Mouse (Mus musculus) embryonic facial prominence, embryonic 14.5 days (tissue): ENCODE data around the gene Krt9. TPM values are rescaled to one million over a fixed set of nuclear protein-coding genes. Genes with fewer than 3 reads are reported as not detected.

ENCODE experiments used
- ATAC-seq: fragments of 200-750 bp; cut with Nextera tagmentation; 2 replicates; pipeline ENCODE4 v1.8.0; 2017; ENCODE audit warnings: low read depth, moderate number of reproducible peaks, moderate TSS enrichment
- DNase-seq: peaks from one replicate; pipeline ENCODE4 v3.0.0-alpha.2; 2015; ENCODE audit warnings: low spot score
- H3K27ac ChIP-seq: fragments of 300-500 bp; sonication (generic); replicated peaks from 2 replicates; pipeline ENCODE4 v1.5.1; 2014; ENCODE audit warnings: low read depth, mild to moderate bottlenecking, low read length, moderate library complexity
- H3K27me3 ChIP-seq: fragments of 300-500 bp; sonication (generic); replicated peaks from 2 replicates; pipeline ENCODE4 v1.6.1; 2014; ENCODE audit warnings: low read length; ENCODE audit not compliant: control insufficient read depth, insufficient read depth
- H3K36me3 ChIP-seq: fragments of 300-500 bp; sonication (generic); 2 replicates; pipeline ENCODE4 v1.6.1; 2014; ENCODE audit warnings: low read length, mixed read lengths; ENCODE audit not compliant: control insufficient read depth, insufficient read depth
- H3K4me1 ChIP-seq: fragments of 300-500 bp; sonication (generic); 2 replicates; pipeline ENCODE4 v1.6.1; 2014; ENCODE audit warnings: antibody characterized with exemption, low read length; ENCODE audit not compliant: control insufficient read depth, insufficient read depth
- H3K4me2 ChIP-seq: fragments of 300-500 bp; sonication (generic); 2 replicates; pipeline ENCODE4 v1.6.1; 2014; ENCODE audit warnings: low read depth, mild to moderate bottlenecking, low read length, moderate library complexity, mixed read lengths
- H3K4me3 ChIP-seq: fragments of 300-500 bp; sonication (generic); 2 replicates; pipeline ENCODE4 v1.5.1; 2014; ENCODE audit warnings: low read depth, mild to moderate bottlenecking, low read length
- H3K9ac ChIP-seq: fragments of 300-500 bp; sonication (generic); 2 replicates; pipeline ENCODE4 v1.6.1; 2014; ENCODE audit warnings: low read depth, mild to moderate bottlenecking, low read length, moderate library complexity, mixed read lengths
- H3K9me3 ChIP-seq: fragments of 300-500 bp; sonication (generic); 2 replicates; pipeline ENCODE4 v1.6.1; 2016; ENCODE audit warnings: low read length; ENCODE audit not compliant: control insufficient read depth
- WGBS: fragments of 180-500 bp; shearing (Covaris S2); extraction: QIAGEN DNeasy Blood & Tissue Kit; methylation state at CpG from one replicate; pipeline ENCODE4 v1.1.7; 2014; 5-methylcytosine and 5-hydroxymethylcytosine counted together
- polyA plus RNA-seq: library from polyadenylated mRNA; unstranded; fragments of >200 nt; fragmentation: Nextera tagmentation; extraction: Ambion mirVana; gene quantifications from 2 replicates; pipeline ENCODE4 v1.2.1, GENCODE M21; 2014

Krt9 gene
- polyA plus RNA-seq, 1 experiment from 2014 or later = not detected

DNA sequence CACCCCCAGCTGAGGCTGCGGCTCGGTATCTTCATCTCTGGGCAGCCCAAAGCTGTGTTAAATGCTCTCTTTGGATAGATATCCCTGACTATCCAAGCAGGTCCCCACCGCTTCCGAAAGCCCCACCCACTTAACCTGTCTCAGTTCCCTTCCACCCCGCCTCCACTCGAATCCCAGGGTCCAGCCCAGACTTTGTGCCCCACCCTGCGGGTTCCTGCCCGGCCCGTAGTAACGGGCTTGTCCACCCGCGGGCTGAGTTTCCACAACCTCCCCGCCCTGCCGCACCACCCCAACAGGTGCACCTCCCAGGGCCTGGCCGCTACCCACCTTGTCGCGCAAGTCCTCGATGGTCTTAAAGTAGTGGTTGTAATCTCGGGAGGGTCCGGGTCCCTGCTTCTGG, 47.9 kb downstream of the Krt9 start:
- Histone ChIP-seq H3K9me3 (no peaks in the 10 kb centered on the region), H3K27me3 (peaks cover 29% of the 10 kb centered on the region), H3K27ac (no peak overlapping the region), H3K4me3 (peak overlapping the region; percentile 27), H3K9ac (peak overlapping the region; percentile 17; the same call in 1 of the 2 replicates), H3K4me2 (peak overlapping the region; percentile 52), H3K4me1 (0 out of 2 replicates have a peak, but pooled peaks cover 4% of the 10 kb centered on the region), H3K36me3 (no peaks in the 10 kb centered on the region)
- 1% methylated on average over 18 of the region's 20 CpGs for WGBS
- no peak for DNase-seq
- ATAC-seq = no peak

DNA sequence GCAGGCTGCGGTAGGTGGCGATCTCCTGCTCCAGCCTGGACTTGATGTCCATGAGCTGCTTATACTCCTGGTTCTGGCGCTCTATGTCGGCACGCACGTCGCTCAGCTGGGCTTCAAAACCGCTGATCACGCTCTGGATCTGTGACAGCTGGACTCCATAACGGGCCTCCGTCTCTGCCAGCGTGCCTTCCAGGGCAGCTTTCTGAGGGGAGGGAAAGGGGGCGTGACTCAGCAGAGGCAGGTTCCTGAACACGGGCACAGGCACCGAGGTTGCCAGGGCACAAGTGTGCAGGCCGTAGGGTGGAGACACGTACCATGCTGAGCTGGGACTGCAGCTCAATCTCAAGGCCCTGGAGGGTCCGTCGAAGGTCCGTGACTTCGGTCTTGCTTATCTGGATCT, 52.1 kb downstream of the Krt9 start:
- Histone ChIP-seq H3K9ac (no peak overlapping the region), H3K9me3 (no peaks in the 10 kb centered on the region), H3K27me3 (peaks cover 23% of the 10 kb centered on the region), H3K27ac (no peak overlapping the region), H3K4me1 (peaks cover 4% of the 10 kb centered on the region; the same call in 1 of the 2 replicates), H3K4me3 (no peak overlapping the region), H3K4me2 (no peak overlapping the region), H3K36me3 (no peaks in the 10 kb centered on the region)
- ATAC-seq = no peak
- no peak for DNase-seq
- 81% methylated on average over 21 of the region's 21 CpGs for WGBS

DNA sequence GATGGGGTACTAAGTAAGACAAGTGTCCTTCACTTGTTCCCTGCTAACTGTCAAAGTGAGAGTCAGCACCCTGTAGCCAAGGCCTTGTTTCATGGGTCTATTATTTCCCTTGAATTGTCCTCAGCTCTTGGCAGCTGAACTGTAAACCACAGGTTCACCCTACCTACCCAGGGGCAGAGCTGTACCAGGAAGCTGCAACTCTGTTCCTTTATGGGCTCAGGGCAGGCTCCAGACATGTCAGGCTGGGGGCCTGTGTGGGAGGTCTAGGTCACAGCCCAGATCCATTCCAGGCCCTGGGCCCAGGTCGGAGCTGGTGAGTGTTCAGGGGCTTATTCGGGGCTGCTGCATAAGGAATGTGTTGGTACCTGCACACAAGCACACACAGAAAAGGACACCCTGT, 53.7 kb downstream of the Krt9 start:
- 64% methylated on average over 2 of the region's 2 CpGs for WGBS
- Histone ChIP-seq H3K36me3 (no peaks in the 10 kb centered on the region), H3K27ac (no peak overlapping the region; the same call in 1 of the 2 replicates), H3K4me1 (no peaks in the 10 kb centered on the region; the same call in 1 of the 2 replicates), H3K4me2 (no peak overlapping the region), H3K9me3 (no peaks in the 10 kb centered on the region), H3K4me3 (no peak overlapping the region), H3K27me3 (peaks cover 7% of the 10 kb centered on the region; the same call in 1 of the 2 replicates), H3K9ac (no peak overlapping the region)
- DNase-seq = no peak
- ATAC-seq = no peak

DNA sequence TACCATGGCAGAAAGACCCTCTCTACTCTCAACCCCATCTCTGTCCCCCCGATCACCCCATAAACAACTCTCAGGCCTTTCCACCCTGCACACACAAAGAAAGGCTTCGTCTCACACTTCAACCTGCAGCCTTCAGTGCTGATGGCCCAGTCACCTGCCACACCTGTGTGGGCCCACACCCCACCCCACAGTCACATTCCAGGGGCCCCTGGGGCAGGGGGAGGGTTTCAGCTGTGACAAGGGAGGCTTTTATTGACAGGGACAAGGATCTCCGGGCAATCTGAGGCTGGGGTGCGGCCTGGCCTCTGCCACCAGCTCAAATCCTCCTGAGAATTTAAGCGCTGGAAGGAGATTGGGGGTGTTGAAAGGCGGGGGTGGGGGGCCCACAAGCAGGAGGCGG, 54.2 kb downstream of the Krt9 start:
- H3K36me3 ChIP-seq = no peaks in the 10 kb centered on the region
- no peaks in the 10 kb centered on the region for H3K9me3 ChIP-seq
- ATAC-seq (0 out of 2 replicates have a peak, but pooled peaks have one; percentile 12), DNase-seq (no peak)
- H3K27ac ChIP-seq = 0 out of 2 replicates have a peak overlapping the region, but pooled peaks have one; percentile 10
- no peaks in the 10 kb centered on the region; the same call in 1 of the 2 replicates for H3K4me1 ChIP-seq
- H3K4me3 ChIP-seq = no peak overlapping the region
- 46% methylated on average over 6 of the region's 7 CpGs for WGBS
- peaks cover 1% of the 10 kb centered on the region; the same call in 1 of the 2 replicates for H3K27me3 ChIP-seq
- no peak overlapping the region for H3K9ac ChIP-seq
- no peak overlapping the region for H3K4me2 ChIP-seq

DNA sequence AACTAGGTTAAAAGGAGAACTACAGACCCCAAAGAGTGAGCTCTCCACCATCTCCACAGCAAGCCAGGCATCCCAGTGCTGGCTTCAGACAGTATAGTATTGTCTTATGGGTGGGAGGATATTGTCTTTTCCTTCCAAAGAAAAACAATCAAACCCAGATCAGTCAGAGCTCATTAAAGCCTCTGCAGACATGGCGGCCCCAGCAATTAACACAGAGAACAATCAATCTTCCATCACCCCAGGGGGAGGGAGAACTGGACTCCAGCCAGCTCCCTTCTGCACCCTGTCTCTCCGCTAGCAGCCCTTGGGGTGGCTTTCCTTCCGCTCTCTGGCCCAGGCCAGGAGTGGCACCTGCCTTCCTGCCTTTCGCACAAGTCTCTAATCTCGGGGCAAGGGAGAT, 55.4 kb downstream of the Krt9 start:
- no peaks in the 10 kb centered on the region for H3K9me3 ChIP-seq
- H3K27me3 ChIP-seq = no peaks in the 10 kb centered on the region
- no peak overlapping the region for H3K4me2 ChIP-seq
- H3K4me1 ChIP-seq = no peaks in the 10 kb centered on the region; the same call in 1 of the 2 replicates
- no peak overlapping the region for H3K4me3 ChIP-seq
- H3K27ac ChIP-seq = no peak overlapping the region
- ATAC-seq (no peak), DNase-seq (no peak)
- no peaks in the 10 kb centered on the region for H3K36me3 ChIP-seq
- 45% methylated on average over 5 of the region's 5 CpGs for WGBS
- no peak overlapping the region for H3K9ac ChIP-seq

Other genes starting within 250 kb of the Krt9 start
- not detected in 2 replicates for gene Krtap9-5, start 244.8 kb downstream of the Krt9 start, polyA plus RNA-seq
- not detected in 2 replicates for gene Krtap29-1, start 214.2 kb downstream of the Krt9 start, polyA plus RNA-seq
- gene Krtap16-1, start 206.6 kb downstream of the Krt9 start, polyA plus RNA-seq = 0.26 TPM in 1 of 2 replicates, not detected in the other
- gene Krtap17-1, start 199.3 kb downstream of the Krt9 start, polyA plus RNA-seq = 0.38 and 0.63 TPM in 2 replicates
- gene Krt33a, start 177.0 kb downstream of the Krt9 start, polyA plus RNA-seq = 0.20 and 0.54 TPM in 2 replicates
- 0.96 and 1.3 TPM in 2 replicates for gene Krt33b, start 163.4 kb downstream of the Krt9 start, polyA plus RNA-seq
- gene Krt34, start 151.7 kb downstream of the Krt9 start, polyA plus RNA-seq = 0.40 TPM in 1 of 2 replicates, not detected in the other
- 0.30 and 1.3 TPM in 2 replicates for gene Krt31, start 142.7 kb downstream of the Krt9 start, polyA plus RNA-seq
- gene Krt32, start 105.0 kb downstream of the Krt9 start, polyA plus RNA-seq = 0.79 and 1.4 TPM in 2 replicates
- gene Krt35, start 97.0 kb downstream of the Krt9 start, polyA plus RNA-seq = 1.5 and 2.9 TPM in 2 replicates
- 0.28 and 0.29 TPM in 2 replicates for gene Krt36, start 87.6 kb downstream of the Krt9 start, polyA plus RNA-seq
- gene Krt13, start 71.7 kb downstream of the Krt9 start, polyA plus RNA-seq = 9.6 and 60.5 TPM in 2 replicates
- 156 and 236 TPM in 2 replicates for gene Krt15, start 57.3 kb downstream of the Krt9 start, polyA plus RNA-seq
- 82.2 and 120 TPM in 2 replicates for gene Krt19, start 44.6 kb downstream of the Krt9 start, polyA plus RNA-seq
- 365 and 385 TPM in 2 replicates for gene Krt14, start 14.3 kb upstream of the Krt9 start, polyA plus RNA-seq
- 1.2 and 1.8 TPM in 2 replicates for gene Krt16, start 55.7 kb upstream of the Krt9 start, polyA plus RNA-seq
- 129 and 152 TPM in 2 replicates for gene Krt17, start 67.8 kb upstream of the Krt9 start, polyA plus RNA-seq
- 0.22 TPM in 1 of 2 replicates, not detected in the other for gene Krt42, start 76.6 kb upstream of the Krt9 start, polyA plus RNA-seq
- gene Eif1, start 126.6 kb upstream of the Krt9 start, polyA plus RNA-seq = 1,802 and 1,879 TPM in 2 replicates
- 1.0 and 1.1 TPM in 2 replicates for gene Gast, start 141.2 kb upstream of the Krt9 start, polyA plus RNA-seq
- 3.2 and 4.4 TPM in 2 replicates for gene Hap1, start 162.9 kb upstream of the Krt9 start, polyA plus RNA-seq
- 107 and 116 TPM in 2 replicates for gene Jup, start 204.5 kb upstream of the Krt9 start, polyA plus RNA-seq
- 92.8 and 100 TPM in 2 replicates for gene P3h4, start 221.6 kb upstream of the Krt9 start, polyA plus RNA-seq
- 208 TPM in 2 replicates for gene Fkbp10, start 222.5 kb upstream of the Krt9 start, polyA plus RNA-seq
- 108 and 127 TPM in 2 replicates for gene Nt5c3b, start 248.6 kb upstream of the Krt9 start, polyA plus RNA-seq
- 0.55 and 0.84 TPM in 2 replicates for gene Klhl10, start 248.7 kb upstream of the Krt9 start, polyA plus RNA-seq